Mouse (Mus musculus) neural tube, embryonic 10.5 days (tissue): ENCODE results near the gene Mlxipl.

Experiments
- DNase-seq: peaks from one replicate; pipeline ENCODE4 v3.0.0-alpha.2; 2017; ENCODE audit warnings: low spot score; ENCODE audit errors: extremely low spot score

Mlxipl gene

GRCm38 (mm10) chr5:135145532-135145931, 55.8 kb downstream of the Mlxipl start:
- DNase-seq, result no peak

- DNase-seq, result no peak
These were observed 56.3 kb downstream of the Mlxipl start for GRCm38 (mm10) chr5:135145955-135146354.

DNA sequence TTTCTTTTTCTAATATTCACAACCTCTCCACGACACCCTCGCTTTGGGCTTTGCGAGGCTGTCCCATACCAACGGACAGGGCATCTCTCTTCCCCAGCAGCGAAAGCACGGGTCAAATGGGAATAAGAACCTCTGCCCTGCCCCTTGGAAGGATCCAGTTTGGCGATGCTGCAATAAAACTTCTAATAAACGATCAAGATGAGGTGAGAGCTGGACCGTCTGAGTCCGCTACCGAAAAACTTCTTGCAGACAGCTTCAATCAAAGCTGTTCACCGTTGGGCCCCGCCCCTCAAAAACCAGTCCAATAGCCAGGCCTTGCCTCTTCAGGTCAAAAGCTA, 59.0 kb downstream of the Mlxipl start:
- no peak for DNase-seq

- peak; percentile 99 for DNase-seq
These were observed 59.5 kb downstream of the Mlxipl start, which contains the start of gene Tbl2 for GRCm38 (mm10) chr5:135149053-135149819. Gene Tbl2 (plus strand): TSS chr5:135149657.

DNA sequence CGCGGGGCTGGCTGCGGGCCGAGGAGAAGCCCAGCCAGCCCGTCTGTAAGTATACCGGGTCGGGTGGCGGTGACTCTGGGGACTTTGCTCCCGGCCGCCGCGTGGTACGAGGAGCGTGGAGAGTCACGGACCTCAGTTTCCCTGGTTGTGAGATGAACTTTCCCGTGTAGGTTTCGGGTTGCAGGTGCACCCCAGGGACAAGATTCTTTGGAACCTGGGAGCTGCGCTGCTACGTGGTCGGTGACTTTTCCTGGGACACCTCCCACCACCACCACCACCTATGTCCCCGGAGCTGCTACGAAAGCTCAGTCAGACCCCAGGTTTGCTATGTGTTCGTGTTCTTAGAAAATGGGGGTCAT, 60.1 kb downstream of the Mlxipl start:
- DNase-seq, result no peak

- no peak for DNase-seq
These were observed 66.8 kb downstream of the Mlxipl start for GRCm38 (mm10) chr5:135156496-135156895.

DNA sequence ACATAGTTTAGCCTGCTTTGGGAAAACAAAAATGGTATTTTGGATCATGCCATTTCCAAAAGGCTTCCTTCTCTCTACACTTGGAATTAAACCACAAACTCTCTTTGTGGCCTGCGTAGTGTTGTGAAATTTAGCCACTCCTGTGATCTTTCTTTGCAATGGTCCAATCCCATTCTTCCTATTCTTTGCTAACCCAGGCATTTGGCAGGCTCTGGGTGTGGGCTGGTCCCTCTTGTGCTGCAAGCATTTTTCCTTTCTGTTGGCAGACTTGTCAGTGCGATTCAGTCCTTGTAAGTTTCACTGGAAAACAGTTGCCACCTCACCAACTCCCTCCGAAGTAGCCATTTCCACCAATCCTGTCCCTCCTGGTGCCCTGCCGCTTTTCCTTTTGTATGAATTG, 71.5 kb downstream of the Mlxipl start:
- no peak for DNase-seq

- no peak for DNase-seq
These were observed 72.0 kb downstream of the Mlxipl start for GRCm38 (mm10) chr5:135161650-135162049.

- DNase-seq, result no peak
These were observed 72.7 kb downstream of the Mlxipl start for GRCm38 (mm10) chr5:135162361-135162760.

GRCm38 (mm10) chr5:135162821-135163220, 73.1 kb downstream of the Mlxipl start:
- DNase-seq, result no peak

DNA sequence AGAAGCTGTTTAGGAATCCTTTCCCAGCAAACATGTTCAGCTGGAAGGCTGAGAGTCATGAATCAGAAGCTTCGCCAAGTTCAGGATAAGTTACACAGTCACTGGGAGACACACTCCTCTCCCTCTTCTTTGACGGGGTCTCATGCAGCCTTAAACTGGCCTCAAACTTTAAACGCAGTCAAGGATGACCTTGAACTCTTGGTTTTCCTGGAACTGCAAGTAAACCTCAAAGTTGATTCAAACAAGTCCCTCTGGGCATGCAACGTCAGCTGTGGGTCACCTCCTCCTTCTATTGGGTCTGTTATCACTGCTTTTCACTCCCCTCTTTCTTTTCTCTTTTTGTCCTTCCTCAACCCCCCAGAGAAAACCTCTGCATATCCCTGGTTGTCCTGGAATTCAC, 77.2 kb downstream of the Mlxipl start:
- DNase-seq, result no peak

DNA sequence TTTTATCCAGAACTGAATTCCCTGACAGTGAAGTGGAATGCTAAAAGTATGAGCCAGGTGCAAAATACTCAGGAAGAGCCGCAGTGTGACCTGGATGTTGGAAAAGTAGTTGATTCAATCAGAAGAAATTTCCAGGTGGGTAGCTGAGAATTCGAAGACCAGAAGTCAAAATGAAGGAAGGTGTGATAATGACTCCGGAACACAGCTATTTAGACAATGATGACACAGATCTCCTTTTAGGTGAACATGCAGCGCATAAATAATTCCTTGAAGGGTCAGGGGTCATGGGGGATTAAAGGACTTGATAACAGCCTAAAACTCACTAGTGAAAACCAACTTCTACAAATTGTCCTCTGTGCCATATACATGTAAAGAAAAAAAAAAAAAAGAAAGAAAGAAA, 77.8 kb downstream of the Mlxipl start:
- DNase-seq, result no peak

DNA sequence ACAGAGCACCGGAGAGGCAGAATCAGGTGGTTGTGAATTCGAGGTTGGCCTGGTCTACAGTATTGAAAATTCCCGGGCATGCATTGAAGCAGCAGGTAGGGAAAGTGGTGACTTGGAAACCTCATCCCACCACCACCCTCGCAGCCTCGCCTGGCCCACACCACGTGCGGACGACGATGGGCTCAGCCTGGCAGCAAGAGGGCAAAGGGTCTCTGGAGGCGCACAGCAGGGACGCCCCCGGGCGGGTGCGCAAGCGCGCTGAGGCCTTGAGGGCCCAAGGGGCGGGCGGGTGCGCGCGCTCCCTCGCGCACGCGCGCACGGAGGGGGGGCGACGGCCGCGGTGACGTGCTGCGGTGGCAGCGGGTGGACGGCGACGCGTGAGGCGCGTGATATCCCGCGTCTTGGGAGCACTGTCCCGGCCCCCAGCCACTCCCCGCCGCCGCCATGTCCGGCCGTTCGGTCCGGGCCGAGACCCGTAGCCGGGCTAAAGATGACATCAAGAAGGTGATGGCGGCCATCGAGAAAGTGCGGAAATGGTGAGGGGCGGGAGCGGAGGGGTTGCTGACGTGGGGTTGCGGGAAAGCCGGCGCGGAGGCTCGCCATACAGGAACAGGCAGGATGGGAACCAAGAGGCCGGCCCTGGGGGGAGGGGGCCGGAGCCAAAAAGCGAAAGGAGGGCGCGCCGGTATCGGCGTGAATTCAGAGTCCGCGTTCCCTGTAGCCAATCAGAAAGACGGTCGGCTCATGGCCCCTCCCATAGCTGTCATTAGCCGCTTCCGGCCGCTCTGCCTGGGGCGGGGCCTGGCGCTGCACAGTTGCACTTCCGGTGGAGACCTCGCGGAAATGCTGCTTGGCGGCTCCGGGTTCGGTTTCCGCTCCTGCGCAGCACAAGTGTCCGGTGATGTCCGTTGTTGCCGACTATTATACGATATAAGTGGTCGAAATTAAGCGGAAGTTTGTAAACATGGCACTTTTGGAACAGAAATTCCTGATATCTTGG, 78.7 kb downstream of the Mlxipl start, which contains the start of gene Bcl7b:
Gene Bcl7b (plus strand): TSS at position 221 of the 1,000 bp plus-strand sequence.
- DNase-seq, result peak; percentile 96

- DNase-seq, result no peak
These were observed 79.8 kb downstream of the Mlxipl start for GRCm38 (mm10) chr5:135169479-135169878.

DNA sequence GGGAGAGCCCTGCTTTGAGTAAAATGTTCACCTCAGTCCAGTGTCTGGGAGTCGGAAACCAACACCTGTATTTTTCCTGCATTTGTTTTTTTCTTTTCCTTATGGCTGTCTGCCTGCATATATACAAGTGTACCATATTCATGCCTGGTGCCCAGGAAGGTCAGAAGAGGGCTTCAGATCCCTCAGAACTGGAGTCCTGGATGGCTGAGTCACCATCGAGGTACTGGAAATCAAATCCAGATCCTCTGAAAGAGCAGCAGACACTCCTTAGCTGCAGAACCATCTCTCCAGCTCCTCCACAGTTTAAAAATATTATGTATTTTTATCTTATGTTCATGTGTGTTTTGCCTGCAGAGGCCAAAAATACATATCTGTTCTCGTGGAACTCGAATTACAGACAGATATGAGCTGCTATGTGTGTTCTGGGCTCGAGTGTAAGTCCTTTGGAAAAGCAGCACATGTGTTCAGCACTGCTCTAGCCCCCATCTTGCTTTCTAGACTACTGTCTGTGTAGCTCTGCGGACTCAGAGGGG, 82.1 kb downstream of the Mlxipl start:
- no peak for DNase-seq

DNA sequence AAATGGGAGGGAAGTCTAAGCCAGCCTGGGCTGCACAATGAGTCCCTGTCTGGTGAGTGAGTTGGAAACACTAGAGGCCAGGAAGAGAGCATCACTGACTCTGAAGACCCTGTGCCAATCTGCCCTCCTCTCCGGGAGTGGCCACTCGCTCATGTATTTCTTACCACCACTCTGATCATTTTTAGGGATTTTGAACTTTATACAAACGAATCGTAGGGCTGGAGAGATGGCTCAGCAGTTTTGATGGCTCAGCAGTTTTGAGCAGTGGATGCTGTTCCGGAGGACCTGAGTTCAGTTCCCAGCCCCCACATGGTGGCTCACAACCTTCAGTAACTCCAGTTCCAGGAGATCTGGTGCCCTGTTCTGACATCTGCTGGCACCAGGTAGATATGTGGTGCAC, 83.3 kb downstream of the Mlxipl start:
- no peak for DNase-seq

DNA sequence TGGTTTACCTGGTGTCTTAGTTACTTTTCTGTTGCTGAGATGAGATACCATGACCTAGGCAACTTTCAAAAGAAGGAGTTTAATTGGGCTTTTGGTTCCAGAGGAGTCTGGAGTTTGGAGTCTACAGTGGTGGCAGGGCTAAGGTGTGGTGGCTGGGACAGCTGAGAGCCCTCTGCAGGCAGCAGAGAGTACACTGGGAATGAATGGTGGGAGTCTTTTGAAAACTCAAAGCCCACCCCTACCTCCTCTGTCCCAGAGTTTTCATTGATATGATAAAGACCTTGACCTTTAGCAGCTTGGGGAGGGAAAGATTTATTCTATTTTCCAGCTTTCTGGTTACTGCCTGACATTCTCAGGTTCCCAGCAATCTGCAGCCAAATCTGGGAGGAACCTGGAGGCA, 85.4 kb downstream of the Mlxipl start:
- no peak for DNase-seq

DNA sequence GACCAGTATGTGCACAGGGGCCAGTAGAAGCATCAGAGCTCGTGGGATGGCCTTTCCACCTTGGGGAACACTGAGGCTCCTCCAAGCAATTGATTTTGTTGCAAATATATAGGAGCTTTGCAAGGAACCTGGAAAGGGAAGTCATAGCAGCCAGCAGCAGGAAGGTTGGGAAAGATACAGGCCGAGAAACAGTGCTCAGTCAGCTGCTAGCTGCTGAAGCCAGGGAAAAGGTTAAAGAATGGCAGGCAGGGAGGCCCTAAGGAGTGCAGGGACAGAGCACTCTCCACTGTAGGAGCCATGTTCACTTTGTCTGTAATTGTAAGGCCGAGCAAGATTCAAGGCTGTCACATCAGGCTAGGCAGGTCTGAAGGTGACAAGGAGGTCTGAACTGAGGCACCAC, 88.8 kb downstream of the Mlxipl start:
- no peak for DNase-seq

DNA sequence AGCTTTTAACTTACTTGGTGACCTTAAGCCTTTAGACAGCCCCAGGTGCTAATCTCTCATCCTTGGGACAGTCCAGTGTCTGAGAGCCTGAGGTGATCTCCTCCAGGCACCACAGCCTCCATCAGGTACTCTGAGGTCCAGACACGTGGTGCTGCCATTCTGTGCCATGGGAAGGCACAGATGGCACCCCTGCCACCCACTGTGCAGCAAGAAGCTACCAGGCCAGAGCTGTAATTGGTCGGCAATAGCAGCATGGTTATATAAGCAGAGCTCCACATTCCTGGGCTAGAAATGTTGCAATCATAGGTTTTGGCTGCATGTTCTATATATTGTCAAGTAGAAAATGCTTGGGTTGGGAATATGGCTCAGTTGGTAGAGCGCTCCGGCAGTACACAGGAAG, 89.3 kb downstream of the Mlxipl start:
- DNase-seq, result no peak

DNA sequence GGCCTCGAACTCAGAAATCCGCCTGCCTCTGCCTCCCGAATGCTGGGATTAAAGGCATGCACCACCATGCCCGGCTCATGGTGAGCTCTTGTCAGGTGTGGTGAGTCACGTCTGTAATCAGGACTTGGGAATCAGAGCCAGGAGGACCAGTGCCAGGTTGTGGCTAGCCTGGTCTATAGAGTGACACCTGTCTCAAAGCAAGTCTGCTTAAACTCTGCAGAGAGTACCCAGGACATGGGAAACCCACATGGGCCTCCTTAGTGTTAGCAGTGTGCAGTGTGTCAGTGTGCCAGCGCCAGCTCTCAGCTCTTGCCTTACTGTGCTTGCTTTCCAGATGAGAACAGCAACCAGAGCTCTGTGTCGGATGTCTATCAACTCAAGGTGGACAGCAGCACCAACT, 89.9 kb downstream of the Mlxipl start:
- no peak for DNase-seq

- DNase-seq, result no peak
These were observed 91.1 kb downstream of the Mlxipl start for GRCm38 (mm10) chr5:135180796-135181195.

DNA sequence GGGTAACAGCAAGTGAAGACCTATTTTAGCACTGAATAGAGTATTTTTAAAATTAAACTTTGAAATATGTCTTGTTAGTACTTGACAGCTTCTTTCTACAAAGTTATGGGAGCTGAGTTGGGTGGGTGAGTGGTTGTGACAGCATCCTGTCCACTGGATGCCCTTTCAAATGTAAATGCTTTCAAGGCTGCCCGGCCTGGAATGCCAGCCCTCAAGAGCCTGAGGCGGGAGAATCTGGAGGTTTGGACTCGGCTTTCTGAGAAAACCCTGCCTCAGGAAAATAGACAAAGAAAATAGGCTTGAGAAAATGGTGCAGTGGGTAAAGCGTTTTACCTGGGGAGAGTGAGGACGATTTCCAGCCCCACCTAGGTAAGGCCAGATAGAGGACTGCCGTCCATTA, 92.1 kb downstream of the Mlxipl start:
- DNase-seq, result no peak
